Mouse (Mus musculus): Measurements from ENCODE around the gene Arhgap28. TPM values are rescaled to one million over a fixed set of nuclear protein-coding genes. Genes with fewer than 3 reads are reported as not detected.

Gene Arhgap28
- polyA plus RNA-seq, 1 experiment from 2014 or later, result 66.3 TPM

- Histone ChIP-seq H3K4me3 (ENCODE audit: low read depth, low read length) (no peak overlapping the region), H3K27me3 (ENCODE audit: control insufficient read depth, insufficient read depth, low read length) (no peaks in the 10 kb centered on the region), H3K4me2 (ENCODE audit: low read depth, severe bottlenecking) (no peak overlapping the region), H3K9me3 (ENCODE audit: control insufficient read depth, low read length) (no peaks in the 10 kb centered on the region), H3K36me3 (ENCODE audit: control insufficient read depth, insufficient read depth, low read length) (no peaks in the 10 kb centered on the region), H3K9ac (ENCODE audit: low read length) (no peak overlapping the region), H3K27ac (replicated peaks; ENCODE audit: low read depth, low read length) (no peak overlapping the region), H3K4me1 (ENCODE audit: control insufficient read depth, insufficient read depth, low read length) (peaks cover 9% of the 10 kb centered on the region)
- DNase-seq (ENCODE audit: low spot score) (no peak), ATAC-seq (ENCODE audit: insufficient number of reproducible peaks, low FRiP score, low TSS enrichment, low read depth) (no peak)
- WGBS, result 84% methylated on average over 5 of the region's 5 CpGs
These were observed 24.7 kb downstream of the Arhgap28 start for GRCm38 (mm10) chr17:67979248-67979647.

GRCm38 (mm10) chr17:67978786-67979185 lies 25.1 kb downstream of the Arhgap28 start:
- H3K4me1 ChIP-seq (ENCODE audit: control insufficient read depth, insufficient read depth, low read length), result peaks cover 9% of the 10 kb centered on the region
- 0 out of 2 replicates have a peak, but pooled peaks have one; percentile 31 for ATAC-seq (ENCODE audit: insufficient number of reproducible peaks, low FRiP score, low TSS enrichment, low read depth)
- DNase-seq (ENCODE audit: low spot score), result no peak
- H3K9me3 ChIP-seq (ENCODE audit: control insufficient read depth, low read length), result no peaks in the 10 kb centered on the region
- no peak overlapping the region for H3K4me2 ChIP-seq (ENCODE audit: low read depth, severe bottlenecking)
- no peak overlapping the region for H3K27ac ChIP-seq (replicated peaks; ENCODE audit: low read depth, low read length)
- H3K36me3 ChIP-seq (ENCODE audit: control insufficient read depth, insufficient read depth, low read length), result no peaks in the 10 kb centered on the region
- no peak overlapping the region for H3K4me3 ChIP-seq (ENCODE audit: low read depth, low read length)
- 46% methylated on average over 3 of the region's 3 CpGs for WGBS
- no peaks in the 10 kb centered on the region for H3K27me3 ChIP-seq (ENCODE audit: control insufficient read depth, insufficient read depth, low read length)
- H3K9ac ChIP-seq (ENCODE audit: low read length), result no peak overlapping the region

GRCm38 (mm10) chr17:67976465-67976864 lies 27.5 kb downstream of the Arhgap28 start:
- Histone ChIP-seq H3K4me3 (ENCODE audit: low read depth, low read length) (no peak overlapping the region), H3K9me3 (ENCODE audit: control insufficient read depth, low read length) (no peaks in the 10 kb centered on the region), H3K27ac (replicated peaks; ENCODE audit: low read depth, low read length) (no peak overlapping the region), H3K36me3 (ENCODE audit: control insufficient read depth, insufficient read depth, low read length) (no peaks in the 10 kb centered on the region), H3K27me3 (ENCODE audit: control insufficient read depth, insufficient read depth, low read length) (no peaks in the 10 kb centered on the region), H3K4me1 (ENCODE audit: control insufficient read depth, insufficient read depth, low read length) (peaks cover 3% of the 10 kb centered on the region; the same call in 1 of the 2 replicates), H3K4me2 (ENCODE audit: low read depth, severe bottlenecking) (no peak overlapping the region), H3K9ac (ENCODE audit: low read length) (no peak overlapping the region)
- DNase-seq (ENCODE audit: low spot score) (no peak), ATAC-seq (ENCODE audit: insufficient number of reproducible peaks, low FRiP score, low TSS enrichment, low read depth) (no peak)
- 57% methylated on average over 2 of the region's 2 CpGs for WGBS

GRCm38 (mm10) chr17:67976027-67976426 lies 27.9 kb downstream of the Arhgap28 start:
- no peak for ATAC-seq (ENCODE audit: insufficient number of reproducible peaks, low FRiP score, low TSS enrichment, low read depth)

GRCm38 (mm10) chr17:67974679-67975078 lies 29.2 kb downstream of the Arhgap28 start:
- ATAC-seq (ENCODE audit: insufficient number of reproducible peaks, low FRiP score, low TSS enrichment, low read depth) (no peak), DNase-seq (ENCODE audit: low spot score) (no peak)
- no peak overlapping the region for H3K4me3 ChIP-seq (ENCODE audit: low read depth, low read length)
- H3K4me2 ChIP-seq (ENCODE audit: low read depth, severe bottlenecking), result no peak overlapping the region
- no peak overlapping the region for H3K27ac ChIP-seq (replicated peaks; ENCODE audit: low read depth, low read length)
- H3K9ac ChIP-seq (ENCODE audit: low read length), result no peak overlapping the region
- WGBS, result 64% methylated on average over 2 of the region's 2 CpGs
- H3K4me1 ChIP-seq (ENCODE audit: control insufficient read depth, insufficient read depth, low read length), result peaks cover 3% of the 10 kb centered on the region; the same call in 1 of the 2 replicates
- H3K36me3 ChIP-seq (ENCODE audit: control insufficient read depth, insufficient read depth, low read length), result no peaks in the 10 kb centered on the region
- no peaks in the 10 kb centered on the region for H3K27me3 ChIP-seq (ENCODE audit: control insufficient read depth, insufficient read depth, low read length)
- no peaks in the 10 kb centered on the region for H3K9me3 ChIP-seq (ENCODE audit: control insufficient read depth, low read length)

More at GRCm38 (mm10) chr17:67976027-67976426, 27.9 kb downstream of the Arhgap28 start:
- Histone ChIP-seq H3K4me3 (ENCODE audit: low read depth, low read length) (no peak overlapping the region), H3K4me1 (ENCODE audit: control insufficient read depth, insufficient read depth, low read length) (peaks cover 3% of the 10 kb centered on the region; the same call in 1 of the 2 replicates), H3K27me3 (ENCODE audit: control insufficient read depth, insufficient read depth, low read length) (no peaks in the 10 kb centered on the region), H3K9ac (ENCODE audit: low read length) (no peak overlapping the region), H3K4me2 (ENCODE audit: low read depth, severe bottlenecking) (no peak overlapping the region), H3K27ac (replicated peaks; ENCODE audit: low read depth, low read length) (no peak overlapping the region), H3K9me3 (ENCODE audit: control insufficient read depth, low read length) (no peaks in the 10 kb centered on the region), H3K36me3 (ENCODE audit: control insufficient read depth, insufficient read depth, low read length) (no peaks in the 10 kb centered on the region)
- no peak for DNase-seq (ENCODE audit: low spot score)

GRCm38 (mm10) chr17:67966853-67967540 lies 36.9 kb downstream of the Arhgap28 start:
- Histone ChIP-seq H3K9me3 (ENCODE audit: control insufficient read depth, low read length) (no peaks in the 10 kb centered on the region), H3K27me3 (ENCODE audit: control insufficient read depth, insufficient read depth, low read length) (no peaks in the 10 kb centered on the region), H3K4me3 (ENCODE audit: low read depth, low read length) (no peak overlapping the region), H3K9ac (ENCODE audit: low read length) (no peak overlapping the region), H3K27ac (replicated peaks; ENCODE audit: low read depth, low read length) (no peak overlapping the region), H3K4me1 (ENCODE audit: control insufficient read depth, insufficient read depth, low read length) (peaks cover 4% of the 10 kb centered on the region; the same call in 1 of the 2 replicates), H3K4me2 (ENCODE audit: low read depth, severe bottlenecking) (no peak overlapping the region), H3K36me3 (ENCODE audit: control insufficient read depth, insufficient read depth, low read length) (no peaks in the 10 kb centered on the region)
- ATAC-seq (ENCODE audit: insufficient number of reproducible peaks, low FRiP score, low TSS enrichment, low read depth) (no peak), DNase-seq (ENCODE audit: low spot score) (no peak)
- 88% methylated on average over 8 of the region's 8 CpGs for WGBS

GRCm38 (mm10) chr17:67962858-67963257 lies 41.1 kb downstream of the Arhgap28 start:
- H3K4me3 ChIP-seq (ENCODE audit: low read depth, low read length), result no peak overlapping the region
- WGBS, result 89% methylated on average over 6 of the region's 6 CpGs
- H3K9me3 ChIP-seq (ENCODE audit: control insufficient read depth, low read length), result no peaks in the 10 kb centered on the region
- H3K4me1 ChIP-seq (ENCODE audit: control insufficient read depth, insufficient read depth, low read length), result peaks cover 5% of the 10 kb centered on the region; the same call in 1 of the 2 replicates
- no peaks in the 10 kb centered on the region for H3K27me3 ChIP-seq (ENCODE audit: control insufficient read depth, insufficient read depth, low read length)
- ATAC-seq (ENCODE audit: insufficient number of reproducible peaks, low FRiP score, low TSS enrichment, low read depth), result no peak
- H3K36me3 ChIP-seq (ENCODE audit: control insufficient read depth, insufficient read depth, low read length), result no peaks in the 10 kb centered on the region
- no peak for DNase-seq (ENCODE audit: low spot score)
- no peak overlapping the region for H3K9ac ChIP-seq (ENCODE audit: low read length)
- H3K27ac ChIP-seq (replicated peaks; ENCODE audit: low read depth, low read length), result no peak overlapping the region
- H3K4me2 ChIP-seq (ENCODE audit: low read depth, severe bottlenecking), result no peak overlapping the region

GRCm38 (mm10) chr17:67962020-67962419 lies 41.9 kb downstream of the Arhgap28 start:
- Histone ChIP-seq H3K4me2 (ENCODE audit: low read depth, severe bottlenecking) (no peak overlapping the region), H3K4me1 (ENCODE audit: control insufficient read depth, insufficient read depth, low read length) (peaks cover 6% of the 10 kb centered on the region; the same call in 1 of the 2 replicates), H3K4me3 (ENCODE audit: low read depth, low read length) (no peak overlapping the region), H3K9me3 (ENCODE audit: control insufficient read depth, low read length) (no peaks in the 10 kb centered on the region), H3K27ac (replicated peaks; ENCODE audit: low read depth, low read length) (no peak overlapping the region), H3K36me3 (ENCODE audit: control insufficient read depth, insufficient read depth, low read length) (no peaks in the 10 kb centered on the region), H3K27me3 (ENCODE audit: control insufficient read depth, insufficient read depth, low read length) (no peaks in the 10 kb centered on the region), H3K9ac (ENCODE audit: low read length) (no peak overlapping the region)
- DNase-seq (ENCODE audit: low spot score), result no peak
- 93% methylated on average over 8 of the region's 8 CpGs for WGBS
- no peak for ATAC-seq (ENCODE audit: insufficient number of reproducible peaks, low FRiP score, low TSS enrichment, low read depth)

Measured in limb, embryonic 11.5 days (tissue).